Mouse (Mus musculus) embryo, embryonic 11.5 days (tissue): Measurements from ENCODE around the gene Fhad1.

ENCODE experiments used
- DNase-seq: peaks from one replicate; pipeline ENCODE4 v3.0.0-alpha.2; 2012; ENCODE audit warnings: low read depth, low spot score

Fhad1 gene

GRCm38 (mm10) chr4:141885451-141885850 lies 129.4 kb downstream of the Fhad1 start:
- no peak for DNase-seq

- DNase-seq = no peak
Observed at GRCm38 (mm10) chr4:141882858-141883257, 132.0 kb downstream of the Fhad1 start.

GRCm38 (mm10) chr4:141881950-141882349 lies 132.9 kb downstream of the Fhad1 start:
- no peak for DNase-seq

- no peak for DNase-seq
Observed at GRCm38 (mm10) chr4:141881289-141881914, 133.5 kb downstream of the Fhad1 start.

- no peak for DNase-seq
Observed at GRCm38 (mm10) chr4:141879875-141880274, 135.0 kb downstream of the Fhad1 start.

GRCm38 (mm10) chr4:141879074-141879473 lies 135.8 kb downstream of the Fhad1 start:
- no peak for DNase-seq

- no peak for DNase-seq
Observed at GRCm38 (mm10) chr4:141878621-141879020, 136.3 kb downstream of the Fhad1 start.

GRCm38 (mm10) chr4:141875481-141876108 lies 139.3 kb downstream of the Fhad1 start:
- DNase-seq = no peak

GRCm38 (mm10) chr4:141874601-141875460 lies 140.1 kb downstream of the Fhad1 start, which contains the start of gene Efhd2:
Efhd2 (minus strand) TSS chr4:141874920.
- peak; percentile 67 for DNase-seq

- no peak for DNase-seq
Observed at GRCm38 (mm10) chr4:141874111-141874600, 140.7 kb downstream of the Fhad1 start.

- no peak for DNase-seq
Observed at GRCm38 (mm10) chr4:141872977-141873376, 141.9 kb downstream of the Fhad1 start.

- no peak for DNase-seq
Observed at GRCm38 (mm10) chr4:141871909-141872308, 143.0 kb downstream of the Fhad1 start.

- no peak for DNase-seq
Observed at GRCm38 (mm10) chr4:141871333-141871725, 143.6 kb downstream of the Fhad1 start.

- DNase-seq = no peak
Observed at GRCm38 (mm10) chr4:141870666-141871332, 144.1 kb downstream of the Fhad1 start.

- no peak for DNase-seq
Observed at GRCm38 (mm10) chr4:141869436-141870215, 145.3 kb downstream of the Fhad1 start.

- no peak for DNase-seq
Observed at GRCm38 (mm10) chr4:141868051-141868450, 146.8 kb downstream of the Fhad1 start.

- DNase-seq = no peak
Observed at GRCm38 (mm10) chr4:141867498-141867897, 147.4 kb downstream of the Fhad1 start.

- no peak for DNase-seq
Observed at GRCm38 (mm10) chr4:141866933-141867490, 147.9 kb downstream of the Fhad1 start.

- no peak for DNase-seq
Observed at GRCm38 (mm10) chr4:141865600-141865999, 149.3 kb downstream of the Fhad1 start.

- DNase-seq = no peak
Observed at GRCm38 (mm10) chr4:141865006-141865405, 149.9 kb downstream of the Fhad1 start.

- no peak for DNase-seq
Observed at GRCm38 (mm10) chr4:141864506-141864905, 150.4 kb downstream of the Fhad1 start.
